Mouse (Mus musculus): Measurements from ENCODE around the gene 1700122O11Rik. TPM values are rescaled to one million over a fixed set of nuclear protein-coding genes. Genes with fewer than 3 reads are reported as not detected.

1700122O11Rik gene
- polyA plus RNA-seq, 1 experiment, result not detected

GRCm38 (mm10) chr17:48005091-48005490, 33.0 kb downstream of the 1700122O11Rik start:
- TF ChIP-seq POLR2A (IDR thresholded peaks at IDR 0.05; ENCODE audit: insufficient read depth, low read length) (no peak), CTCF (IDR thresholded peaks at IDR 0.05; ENCODE audit: low read depth, low read length) (no peak), EP300 (IDR thresholded peaks at IDR 0.05; ENCODE audit: insufficient read depth, low read depth, low read length) (no peak)
- Histone ChIP-seq H3K27me3 (ENCODE audit: control insufficient read depth, insufficient read depth, low read length, poor library complexity, severe bottlenecking) (no peaks in the 10 kb centered on the region), H3K9ac (ENCODE audit: low read depth, poor library complexity, severe bottlenecking) (no peak overlapping the region), H3K36me3 (ENCODE audit: control insufficient read depth, insufficient read depth, low read length, poor library complexity, severe bottlenecking) (no peaks in the 10 kb centered on the region), H3K27ac (ENCODE audit: insufficient read depth, low read length) (no peak overlapping the region), H3K4me1 (ENCODE audit: control insufficient read depth, insufficient read depth, low read length) (peaks cover 6% of the 10 kb centered on the region), H3K4me3 (ENCODE audit: low read depth, low read length) (no peak overlapping the region), H3K9me3 (replicated peaks; ENCODE audit: control insufficient read depth, insufficient read depth, low read length, poor library complexity, severe bottlenecking) (no peaks in the 10 kb centered on the region)

- H3K27ac ChIP-seq (ENCODE audit: insufficient read depth, low read length), result no peak overlapping the region
- H3K9ac ChIP-seq (ENCODE audit: low read depth, poor library complexity, severe bottlenecking), result no peak overlapping the region
- H3K4me3 ChIP-seq (ENCODE audit: low read depth, low read length), result no peak overlapping the region
- TF ChIP-seq POLR2A (IDR thresholded peaks at IDR 0.05; ENCODE audit: insufficient read depth, low read length), result no peak
- no peak for TF ChIP-seq CTCF (IDR thresholded peaks at IDR 0.05; ENCODE audit: low read depth, low read length)
- no peak for TF ChIP-seq EP300 (IDR thresholded peaks at IDR 0.05; ENCODE audit: insufficient read depth, low read depth, low read length)
- H3K36me3 ChIP-seq (ENCODE audit: control insufficient read depth, insufficient read depth, low read length, poor library complexity, severe bottlenecking), result no peaks in the 10 kb centered on the region
- H3K4me1 ChIP-seq (ENCODE audit: control insufficient read depth, insufficient read depth, low read length), result peaks cover 9% of the 10 kb centered on the region
- no peaks in the 10 kb centered on the region for H3K9me3 ChIP-seq (replicated peaks; ENCODE audit: control insufficient read depth, insufficient read depth, low read length, poor library complexity, severe bottlenecking)
- H3K27me3 ChIP-seq (ENCODE audit: control insufficient read depth, insufficient read depth, low read length, poor library complexity, severe bottlenecking), result no peaks in the 10 kb centered on the region
Observed at GRCm38 (mm10) chr17:48004619-48005018, 33.5 kb downstream of the 1700122O11Rik start.

- H3K36me3 ChIP-seq (ENCODE audit: control insufficient read depth, insufficient read depth, low read length, poor library complexity, severe bottlenecking), result no peaks in the 10 kb centered on the region
- peaks cover 11% of the 10 kb centered on the region for H3K4me1 ChIP-seq (ENCODE audit: control insufficient read depth, insufficient read depth, low read length)
- H3K27ac ChIP-seq (ENCODE audit: insufficient read depth, low read length), result peak overlapping the region; percentile 85
- H3K27me3 ChIP-seq (ENCODE audit: control insufficient read depth, insufficient read depth, low read length, poor library complexity, severe bottlenecking), result no peaks in the 10 kb centered on the region
- TF ChIP-seq CTCF (IDR thresholded peaks at IDR 0.05; ENCODE audit: low read depth, low read length), result no peak
- no peak for TF ChIP-seq EP300 (IDR thresholded peaks at IDR 0.05; ENCODE audit: insufficient read depth, low read depth, low read length)
- no peak for TF ChIP-seq POLR2A (IDR thresholded peaks at IDR 0.05; ENCODE audit: insufficient read depth, low read length)
- H3K9me3 ChIP-seq (replicated peaks; ENCODE audit: control insufficient read depth, insufficient read depth, low read length, poor library complexity, severe bottlenecking), result no peaks in the 10 kb centered on the region
- peak overlapping the region; percentile 23 for H3K9ac ChIP-seq (ENCODE audit: low read depth, poor library complexity, severe bottlenecking)
- H3K4me3 ChIP-seq (ENCODE audit: low read depth, low read length), result peak overlapping the region; percentile 41
Observed at GRCm38 (mm10) chr17:48002486-48002885, 35.6 kb downstream of the 1700122O11Rik start.

- Histone ChIP-seq H3K9ac (ENCODE audit: low read depth, poor library complexity, severe bottlenecking) (peak overlapping the region; percentile 61), H3K36me3 (ENCODE audit: control insufficient read depth, insufficient read depth, low read length, poor library complexity, severe bottlenecking) (no peaks in the 10 kb centered on the region), H3K27me3 (ENCODE audit: control insufficient read depth, insufficient read depth, low read length, poor library complexity, severe bottlenecking) (no peaks in the 10 kb centered on the region), H3K4me1 (ENCODE audit: control insufficient read depth, insufficient read depth, low read length) (peaks cover 11% of the 10 kb centered on the region), H3K4me3 (ENCODE audit: low read depth, low read length) (peak overlapping the region; percentile 44), H3K27ac (ENCODE audit: insufficient read depth, low read length) (peak overlapping the region; percentile 85), H3K9me3 (replicated peaks; ENCODE audit: control insufficient read depth, insufficient read depth, low read length, poor library complexity, severe bottlenecking) (no peaks in the 10 kb centered on the region)
- TF ChIP-seq CTCF (IDR thresholded peaks at IDR 0.05; ENCODE audit: low read depth, low read length) (no peak), POLR2A (IDR thresholded peaks at IDR 0.05; ENCODE audit: insufficient read depth, low read length) (peak; percentile 81), EP300 (IDR thresholded peaks at IDR 0.05; ENCODE audit: insufficient read depth, low read depth, low read length) (peak; percentile 82)
Observed at GRCm38 (mm10) chr17:48001586-48002361, 36.3 kb downstream of the 1700122O11Rik start.

GRCm38 (mm10) chr17:48001157-48001556, 36.9 kb downstream of the 1700122O11Rik start:
- Histone ChIP-seq H3K27ac (ENCODE audit: insufficient read depth, low read length) (peak overlapping the region; percentile 66), H3K4me3 (ENCODE audit: low read depth, low read length) (no peak overlapping the region), H3K36me3 (ENCODE audit: control insufficient read depth, insufficient read depth, low read length, poor library complexity, severe bottlenecking) (no peaks in the 10 kb centered on the region), H3K4me1 (ENCODE audit: control insufficient read depth, insufficient read depth, low read length) (peaks cover 11% of the 10 kb centered on the region), H3K27me3 (ENCODE audit: control insufficient read depth, insufficient read depth, low read length, poor library complexity, severe bottlenecking) (no peaks in the 10 kb centered on the region), H3K9me3 (replicated peaks; ENCODE audit: control insufficient read depth, insufficient read depth, low read length, poor library complexity, severe bottlenecking) (no peaks in the 10 kb centered on the region), H3K9ac (ENCODE audit: low read depth, poor library complexity, severe bottlenecking) (peak overlapping the region; percentile 61)
- TF ChIP-seq POLR2A (IDR thresholded peaks at IDR 0.05; ENCODE audit: insufficient read depth, low read length) (no peak), CTCF (IDR thresholded peaks at IDR 0.05; ENCODE audit: low read depth, low read length) (no peak), EP300 (IDR thresholded peaks at IDR 0.05; ENCODE audit: insufficient read depth, low read depth, low read length) (no peak)

- H3K27me3 ChIP-seq (ENCODE audit: control insufficient read depth, insufficient read depth, low read length, poor library complexity, severe bottlenecking), result no peaks in the 10 kb centered on the region
- no peaks in the 10 kb centered on the region for H3K36me3 ChIP-seq (ENCODE audit: control insufficient read depth, insufficient read depth, low read length, poor library complexity, severe bottlenecking)
- peaks cover 9% of the 10 kb centered on the region for H3K4me1 ChIP-seq (ENCODE audit: control insufficient read depth, insufficient read depth, low read length)
- peak overlapping the region; percentile 5; the same call in 1 of the 2 replicates for H3K9ac ChIP-seq (ENCODE audit: low read depth, poor library complexity, severe bottlenecking)
- no peak overlapping the region for H3K27ac ChIP-seq (ENCODE audit: insufficient read depth, low read length)
- no peaks in the 10 kb centered on the region for H3K9me3 ChIP-seq (replicated peaks; ENCODE audit: control insufficient read depth, insufficient read depth, low read length, poor library complexity, severe bottlenecking)
- TF ChIP-seq EP300 (IDR thresholded peaks at IDR 0.05; ENCODE audit: insufficient read depth, low read depth, low read length) (no peak), POLR2A (IDR thresholded peaks at IDR 0.05; ENCODE audit: insufficient read depth, low read length) (no peak), CTCF (IDR thresholded peaks at IDR 0.05; ENCODE audit: low read depth, low read length) (no peak)
- H3K4me3 ChIP-seq (ENCODE audit: low read depth, low read length), result no peak overlapping the region
Observed at GRCm38 (mm10) chr17:47999812-48000211, 38.3 kb downstream of the 1700122O11Rik start.
